Mouse (Mus musculus) embryonic fibroblast, embryonic 13.5 days (primary cell): ENCODE results near the gene Dock8.

Experiments
- CTCF ChIP-seq: IDR thresholded peaks from 2 replicates; pipeline ENCODE4 v1.5.1; 2011; ENCODE audit warnings: mild to moderate bottlenecking, control low read depth, low read length, moderate library complexity, borderline replicate concordance; ENCODE audit not compliant: insufficient read depth
- POLR2A ChIP-seq: IDR thresholded peaks from 2 replicates; pipeline ENCODE4 v1.6.1; 2011; ENCODE audit warnings: low read depth, mild to moderate bottlenecking, control low read depth, low read length, moderate library complexity

GRCm38 (mm10) chr19:25056224-25056623, 56.9 kb downstream of the Dock8 start:
- TF ChIP-seq CTCF, result no peak
- TF ChIP-seq POLR2A, result no peak
